Mouse (Mus musculus) forebrain, embryonic 15.5 days (tissue): Measurements from ENCODE around the gene Tex2. TPM values are rescaled to one million over a fixed set of nuclear protein-coding genes. Genes with fewer than 3 reads are reported as not detected.
"Not testable (repeated sequence)": the region's sequence is repeated elsewhere in the genome, so short reads cannot be mapped to it uniquely, and the experiment has no call there.

Source experiments
- ATAC-seq: fragments of 200-750 bp; cut with Nextera tagmentation; replicated peaks from 2 replicates; pipeline ENCODE4 v1.8.0; 2017; ENCODE audit warnings: mild to moderate bottlenecking, moderate TSS enrichment, moderate library complexity
- H3K27ac ChIP-seq: fragments of 300-500 bp; sonication (generic); replicated peaks from 2 replicates; pipeline ENCODE4 v1.5.1; 2015; ENCODE audit warnings: mild to moderate bottlenecking, inconsistent platforms
- H3K27me3 ChIP-seq: fragments of 300-500 bp; sonication (generic); 2 replicates; pipeline ENCODE4 v1.6.1; 2015; ENCODE audit warnings: inconsistent platforms
- H3K36me3 ChIP-seq: fragments of 300-500 bp; sonication (generic); 2 replicates; pipeline ENCODE4 v1.6.1; 2015; ENCODE audit warnings: mild to moderate bottlenecking, inconsistent platforms
- H3K4me1 ChIP-seq: fragments of 300-500 bp; sonication (generic); 2 replicates; pipeline ENCODE4 v1.6.1; 2015; ENCODE audit warnings: inconsistent platforms
- H3K4me2 ChIP-seq: fragments of 300-500 bp; sonication (generic); replicated peaks from 2 replicates; pipeline ENCODE4 v1.6.1; 2015; ENCODE audit warnings: mild to moderate bottlenecking, inconsistent platforms
- H3K4me3 ChIP-seq: fragments of 300-500 bp; sonication (generic); 2 replicates; pipeline ENCODE4 v1.5.1; 2015; ENCODE audit warnings: mild to moderate bottlenecking, inconsistent platforms
- H3K9ac ChIP-seq: fragments of 300-500 bp; sonication (generic); replicated peaks from 2 replicates; pipeline ENCODE4 v1.6.1; 2015; ENCODE audit warnings: mild to moderate bottlenecking, inconsistent platforms
- H3K9me3 ChIP-seq: fragments of 300-500 bp; sonication (generic); 2 replicates; pipeline ENCODE4 v1.6.1; 2016; ENCODE audit warnings: inconsistent platforms
- WGBS: fragments of 180-500 bp; shearing (Covaris S2); methylation state at CpG from one replicate; pipeline ENCODE4 v1.1.7; 2015; ENCODE audit warnings: mixed read lengths; 5-methylcytosine and 5-hydroxymethylcytosine counted together
- polyA plus RNA-seq: library from polyadenylated mRNA; unstranded; fragments of >200 nt; fragmentation: Nextera tagmentation; extraction: Ambion mirVana; gene quantifications from 2 replicates; pipeline ENCODE4 v1.2.1, GENCODE M21; 2015

Tex2 gene
- polyA plus RNA-seq, 1 experiment from 2014 or later: 15.2 TPM

DNA sequence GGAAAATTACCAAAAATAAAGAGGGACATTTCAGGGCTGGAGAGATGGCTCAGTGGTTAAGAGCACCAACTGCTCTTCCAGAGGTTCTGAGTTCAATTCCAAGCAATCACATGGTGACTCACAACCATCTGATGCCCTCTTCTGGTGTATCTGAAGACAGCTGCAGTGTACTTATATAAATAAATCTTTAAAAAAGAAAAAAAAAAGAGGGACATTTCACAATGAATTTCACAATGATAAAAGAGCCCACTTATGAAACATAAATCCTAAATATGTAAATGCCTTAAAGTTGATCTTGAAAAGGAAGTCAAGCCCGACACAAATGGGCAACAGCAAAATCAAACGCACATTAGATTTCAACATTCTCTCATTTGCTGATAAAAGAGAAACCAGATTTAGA lies 115.3 kb downstream of the Tex2 start:
- Histone ChIP-seq H3K36me3 (no peaks in the 10 kb centered on the region), H3K4me3 (no peak overlapping the region), H3K9me3 (no peaks in the 10 kb centered on the region), H3K9ac (no peak overlapping the region), H3K27me3 (no peaks in the 10 kb centered on the region), H3K4me2 (no peak overlapping the region), H3K4me1 (peaks cover 15% of the 10 kb centered on the region), H3K27ac (no peak overlapping the region)
- WGBS: 98% methylated on average over 2 of the region's 2 CpGs
- no peak for ATAC-seq

DNA sequence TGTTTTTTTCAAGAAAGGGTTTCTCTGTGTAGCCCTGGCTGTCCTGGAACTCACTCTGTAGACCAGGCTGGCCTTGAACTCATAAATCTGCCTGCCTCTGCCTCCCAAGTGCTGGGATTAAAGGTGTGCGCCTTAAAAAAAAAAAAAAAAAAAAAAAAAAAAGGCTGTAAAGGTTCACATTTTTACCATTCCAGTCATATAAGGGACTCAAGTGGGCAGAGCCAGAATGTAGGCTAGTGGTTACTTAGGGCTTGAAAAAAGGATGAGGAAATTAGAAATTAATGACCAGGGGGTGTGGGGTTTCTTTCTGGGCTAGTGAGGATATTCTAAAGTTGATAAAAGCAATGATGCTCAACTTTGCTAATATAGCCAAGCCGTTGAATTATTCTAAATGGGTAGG lies 116.2 kb downstream of the Tex2 start:
- WGBS: 95% methylated on average over 2 of the region's 2 CpGs
- H3K4me2 ChIP-seq, H3K9me3 ChIP-seq, ATAC-seq, H3K27me3 ChIP-seq, H3K4me3 ChIP-seq, H3K27ac ChIP-seq, H3K36me3 ChIP-seq, H3K9ac ChIP-seq: not testable (repeated sequence)
- peaks cover 11% of the 10 kb centered on the region for H3K4me1 ChIP-seq

DNA sequence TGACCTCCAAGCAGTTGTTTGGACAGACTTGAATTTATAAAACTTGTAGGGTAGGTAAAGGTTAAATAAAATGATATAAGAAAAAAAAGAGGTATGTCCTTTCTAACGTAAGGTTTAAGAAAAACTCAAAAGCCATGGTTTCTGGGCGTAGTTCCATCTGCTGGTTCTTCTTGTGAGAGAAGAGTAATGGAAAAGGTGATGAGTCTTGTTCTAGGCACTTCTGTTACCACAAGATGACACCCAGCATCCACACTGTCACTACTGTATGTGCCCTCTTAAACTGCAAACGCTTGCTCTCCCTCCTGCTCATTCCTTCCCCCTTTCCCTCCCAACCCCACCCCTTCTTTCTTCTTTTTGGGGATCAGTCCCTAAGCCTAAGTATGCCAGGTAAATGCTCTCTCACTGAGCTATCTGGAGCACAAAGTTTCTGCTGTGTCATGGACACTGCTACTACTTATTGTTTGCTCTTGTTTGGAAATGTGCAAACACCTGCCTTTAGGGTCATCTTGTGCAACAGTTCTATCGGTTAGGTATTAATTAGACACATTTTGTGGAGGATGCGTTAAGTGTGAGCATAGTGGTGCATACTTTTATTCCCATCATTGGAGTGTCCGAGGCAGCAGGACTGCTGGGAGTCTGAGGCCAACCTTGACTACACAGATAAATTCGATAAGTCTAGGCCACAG lies 120.1 kb downstream of the Tex2 start:
- no peaks in the 10 kb centered on the region for H3K27me3 ChIP-seq
- WGBS: 79% methylated on average over 7 of the region's 7 CpGs
- H3K4me1 ChIP-seq: no peaks in the 10 kb centered on the region
- no peaks in the 10 kb centered on the region for H3K9me3 ChIP-seq
- H3K27ac ChIP-seq: no peak overlapping the region
- H3K4me2 ChIP-seq: no peak overlapping the region
- H3K9ac ChIP-seq: no peak overlapping the region
- no peaks in the 10 kb centered on the region for H3K36me3 ChIP-seq
- ATAC-seq: no peak
- H3K4me3 ChIP-seq: no peak overlapping the region

DNA sequence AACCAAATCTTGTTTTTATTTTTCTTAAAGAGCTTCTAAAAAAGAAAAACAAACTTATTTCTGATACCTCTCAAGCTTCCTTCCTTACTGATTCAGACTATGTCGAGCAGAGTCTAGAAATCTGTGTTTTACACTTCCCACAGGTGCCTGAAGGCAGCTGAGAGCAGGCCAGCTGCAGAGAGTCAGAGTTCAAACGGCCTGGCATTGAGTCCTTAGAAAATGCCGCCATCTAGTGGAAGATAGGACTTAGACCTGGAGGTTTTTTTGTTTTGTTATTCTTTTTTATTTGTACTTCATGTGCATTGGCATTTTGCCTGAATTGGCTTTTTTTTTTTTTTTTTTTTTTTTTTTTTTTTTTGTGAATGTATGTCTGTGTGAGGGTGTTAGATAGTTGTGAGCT lies 121.8 kb downstream of the Tex2 start:
- Histone ChIP-seq H3K4me2 (no peak overlapping the region), H3K4me3 (no peak overlapping the region), H3K9ac (no peak overlapping the region), H3K36me3 (no peaks in the 10 kb centered on the region), H3K27me3 (no peaks in the 10 kb centered on the region), H3K9me3 (no peaks in the 10 kb centered on the region), H3K4me1 (peaks cover 7% of the 10 kb centered on the region), H3K27ac (no peak overlapping the region)
- ATAC-seq: no peak
- WGBS: under 1% methylated on average over 3 of the region's 3 CpGs

DNA sequence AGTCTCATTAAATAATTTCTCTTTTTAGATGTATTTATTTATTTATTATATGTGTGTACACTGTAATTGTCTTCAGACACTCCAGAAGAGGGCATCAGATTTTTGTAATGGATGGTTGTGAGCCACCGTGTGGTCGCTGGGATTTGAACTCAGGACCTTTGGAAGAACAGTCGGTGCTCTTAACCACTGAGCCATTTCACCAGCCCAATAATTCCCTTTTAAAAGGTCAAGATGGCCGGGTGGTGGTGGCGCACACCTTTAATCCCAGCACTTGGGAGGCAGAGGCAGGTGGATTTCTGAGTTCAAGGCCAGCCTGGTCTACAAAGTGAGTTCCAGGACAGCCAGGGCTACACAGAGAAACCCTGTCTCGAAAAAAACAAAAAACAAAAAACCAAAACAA lies 122.6 kb downstream of the Tex2 start:
- H3K36me3 ChIP-seq, H3K9ac ChIP-seq, ATAC-seq, H3K27me3 ChIP-seq, H3K27ac ChIP-seq, H3K9me3 ChIP-seq, H3K4me3 ChIP-seq, H3K4me2 ChIP-seq: not testable (repeated sequence)
- peaks cover 13% of the 10 kb centered on the region for H3K4me1 ChIP-seq
- 85% methylated on average over 6 of the region's 6 CpGs for WGBS

DNA sequence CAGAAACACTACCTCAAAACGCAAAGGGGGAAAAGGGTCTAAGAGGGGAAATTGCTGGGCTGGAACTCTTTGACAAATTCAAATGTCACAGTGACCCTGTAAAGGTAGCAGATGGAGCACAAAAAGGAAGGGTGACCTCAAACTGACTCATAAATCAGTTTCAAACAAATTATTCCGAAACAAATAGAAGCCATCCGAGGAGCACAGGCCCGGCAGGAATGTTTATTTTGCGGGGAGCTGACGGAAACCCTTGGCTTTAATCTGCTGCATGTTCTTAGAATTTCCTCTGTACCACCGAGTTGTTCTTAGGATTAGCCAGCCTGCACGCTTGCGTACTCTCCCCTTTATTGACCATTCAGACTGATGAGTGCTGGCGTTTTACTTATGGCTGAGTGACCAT lies 123.2 kb downstream of the Tex2 start:
- H3K9ac ChIP-seq: no peak overlapping the region
- no peak for ATAC-seq
- H3K36me3 ChIP-seq: no peaks in the 10 kb centered on the region
- H3K4me2 ChIP-seq: no peak overlapping the region
- H3K9me3 ChIP-seq: no peaks in the 10 kb centered on the region
- H3K4me3 ChIP-seq: no peak overlapping the region
- H3K27me3 ChIP-seq: no peaks in the 10 kb centered on the region
- peaks cover 13% of the 10 kb centered on the region for H3K4me1 ChIP-seq
- no peak overlapping the region for H3K27ac ChIP-seq
- WGBS: 60% methylated on average over 10 of the region's 10 CpGs

DNA sequence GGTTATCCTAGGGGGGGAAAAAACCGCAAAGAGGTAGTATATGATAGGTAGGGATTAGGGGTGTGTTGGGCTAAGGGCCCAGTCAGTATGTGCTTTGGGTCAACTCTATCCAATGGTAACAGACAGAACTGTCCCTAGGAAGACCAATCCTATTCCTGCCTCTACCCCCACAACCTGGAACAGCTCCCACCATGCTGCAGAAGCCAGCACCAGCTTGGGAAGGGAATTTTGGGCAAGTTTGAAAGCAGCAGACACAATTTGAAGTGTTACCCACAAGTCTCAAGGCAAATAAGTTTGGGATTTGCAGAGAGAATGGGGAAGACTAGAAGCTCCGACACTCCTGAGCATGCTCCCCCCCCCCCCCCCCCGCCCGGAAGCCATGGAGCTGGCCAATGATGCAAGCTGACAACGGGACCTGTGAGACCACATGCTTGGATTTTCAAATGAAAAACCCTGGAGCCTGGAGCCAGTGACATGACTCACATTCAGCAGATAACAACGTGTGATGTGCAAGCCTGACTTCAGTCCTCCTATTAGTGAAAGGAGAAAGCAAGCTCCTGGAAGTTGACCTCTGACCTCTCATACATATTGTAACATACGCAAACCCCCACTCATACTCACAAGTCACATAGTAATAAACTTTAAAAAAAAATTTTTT lies 124.1 kb downstream of the Tex2 start:
- peaks cover 13% of the 10 kb centered on the region for H3K4me1 ChIP-seq
- no peak overlapping the region for H3K9ac ChIP-seq
- no peaks in the 10 kb centered on the region for H3K9me3 ChIP-seq
- H3K4me3 ChIP-seq: no peak overlapping the region
- H3K27ac ChIP-seq: no peak overlapping the region
- no peak for ATAC-seq
- H3K36me3 ChIP-seq: no peaks in the 10 kb centered on the region
- 60% methylated on average over 7 of the region's 7 CpGs for WGBS
- H3K27me3 ChIP-seq: no peaks in the 10 kb centered on the region
- H3K4me2 ChIP-seq: no peak overlapping the region

DNA sequence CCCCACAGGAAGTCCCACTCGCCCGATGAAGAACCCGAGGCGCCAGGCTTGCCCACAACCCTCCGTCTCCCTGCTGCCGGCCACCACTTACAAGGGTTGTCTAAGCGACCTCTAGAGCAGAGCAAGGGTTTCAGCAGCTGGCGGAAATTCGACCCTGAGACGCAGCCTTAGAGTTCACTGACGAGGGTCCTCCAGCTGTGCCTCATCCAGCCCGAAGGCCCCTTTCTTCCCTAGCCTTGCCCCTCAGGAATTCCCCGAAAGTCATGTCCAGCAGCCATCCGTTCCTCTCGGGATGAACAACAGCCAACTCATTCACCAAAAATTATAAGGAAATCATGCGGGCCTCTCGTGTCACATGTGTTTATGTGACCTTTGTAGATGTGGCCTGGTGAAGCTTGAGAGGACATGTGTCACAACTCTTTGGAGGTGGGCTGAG lies 125.1 kb downstream of the Tex2 start:
- no peaks in the 10 kb centered on the region for H3K27me3 ChIP-seq
- no peaks in the 10 kb centered on the region for H3K36me3 ChIP-seq
- peak overlapping the region; percentile 93 for H3K4me2 ChIP-seq
- H3K4me1 ChIP-seq: peaks cover 13% of the 10 kb centered on the region
- ATAC-seq: peak; percentile 44
- peak overlapping the region; percentile 100 for H3K4me3 ChIP-seq
- H3K9me3 ChIP-seq: no peaks in the 10 kb centered on the region
- 15% methylated on average over 17 of the region's 17 CpGs for WGBS
- no peak overlapping the region for H3K27ac ChIP-seq
- no peak overlapping the region for H3K9ac ChIP-seq

DNA sequence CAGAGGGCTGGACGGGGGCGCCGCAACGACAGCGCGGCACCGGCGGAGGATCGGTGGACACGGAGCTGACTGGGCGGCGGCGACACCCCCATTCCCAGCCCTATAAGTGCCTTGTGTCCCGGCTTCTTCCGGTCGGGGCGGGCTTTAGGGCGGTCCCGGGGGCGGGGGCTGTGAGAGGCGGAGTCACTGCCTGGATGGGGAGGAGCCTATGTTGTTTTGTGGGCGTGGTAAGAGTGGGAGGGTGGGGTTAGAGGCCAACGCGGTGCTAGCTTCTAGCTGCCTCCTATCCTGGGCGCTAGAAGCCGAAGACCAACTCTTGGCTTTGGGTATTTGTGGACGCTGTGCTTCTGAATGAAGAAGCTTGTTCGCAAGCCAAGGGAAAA lies 125.5 kb downstream of the Tex2 start, which contains the start of gene Ern1:
Gene Ern1 (minus strand): TSS at position 120 of the 383 bp plus-strand sequence.
- Histone ChIP-seq H3K4me1 (peaks cover 13% of the 10 kb centered on the region), H3K9me3 (no peaks in the 10 kb centered on the region), H3K27me3 (no peaks in the 10 kb centered on the region), H3K27ac (peak within 1 kb of the TSS; percentile 80), H3K4me3 (peak within 1 kb of the TSS; percentile 100), H3K36me3 (no peaks in the 10 kb centered on the region), H3K4me2 (peak within 1 kb of the TSS; percentile 93), H3K9ac (peak within 1 kb of the TSS; percentile 91)
- WGBS: under 1% methylated on average over 28 of the region's 28 CpGs
- peak; percentile 97 for ATAC-seq

DNA sequence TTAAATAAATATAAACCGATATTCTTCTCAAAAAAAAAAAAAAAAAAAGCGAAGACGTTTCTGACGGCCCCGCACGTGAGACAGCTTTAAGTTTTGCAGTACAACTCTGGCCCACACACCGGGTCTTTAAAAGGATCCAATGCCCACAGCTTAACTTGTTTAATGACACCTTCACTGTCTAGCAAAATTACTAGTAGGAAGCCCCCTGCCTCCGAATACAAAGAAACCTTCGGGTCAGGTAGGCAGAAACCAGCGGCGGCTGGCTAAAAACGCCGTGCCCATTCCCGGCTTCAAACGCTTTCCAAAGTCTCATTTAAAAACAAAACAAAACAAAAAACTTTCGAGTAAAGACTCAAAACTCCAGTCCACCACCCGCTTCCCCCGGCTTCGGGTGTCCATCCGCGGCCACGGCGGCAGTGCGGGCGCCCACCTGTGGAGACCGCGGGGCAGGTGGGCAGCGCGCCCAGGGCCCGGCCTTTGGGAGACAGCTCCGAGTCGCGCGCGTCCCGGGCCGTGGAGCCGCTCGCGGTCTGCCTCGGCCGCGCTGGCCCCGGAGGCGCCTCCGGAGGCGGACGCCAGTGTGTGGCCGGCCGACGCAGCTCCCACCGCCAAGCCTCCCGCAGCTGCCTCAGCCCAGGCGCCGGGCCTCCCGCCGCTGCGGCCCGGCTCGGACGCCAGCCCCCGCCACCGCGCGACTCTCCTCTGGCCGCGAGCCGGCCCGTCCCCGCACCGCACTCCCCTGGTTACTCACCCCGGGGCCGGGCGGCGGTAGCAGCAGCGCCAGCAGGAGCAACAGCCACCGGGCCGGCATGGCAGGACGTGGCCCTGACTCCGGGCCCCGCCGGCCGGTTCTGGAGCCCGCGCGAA lies 126.1 kb downstream of the Tex2 start:
- peaks cover 13% of the 10 kb centered on the region for H3K4me1 ChIP-seq
- peak; percentile 91 for ATAC-seq
- H3K36me3 ChIP-seq: no peaks in the 10 kb centered on the region
- H3K9me3 ChIP-seq: no peaks in the 10 kb centered on the region
- WGBS: under 1% methylated on average over 85 of the region's 86 CpGs
- H3K27me3 ChIP-seq: no peaks in the 10 kb centered on the region
- peak overlapping the region; percentile 93 for H3K4me2 ChIP-seq
- H3K9ac ChIP-seq: peak overlapping the region; percentile 91
- H3K27ac ChIP-seq: peak overlapping the region; percentile 80
- peak overlapping the region; percentile 100 for H3K4me3 ChIP-seq

DNA sequence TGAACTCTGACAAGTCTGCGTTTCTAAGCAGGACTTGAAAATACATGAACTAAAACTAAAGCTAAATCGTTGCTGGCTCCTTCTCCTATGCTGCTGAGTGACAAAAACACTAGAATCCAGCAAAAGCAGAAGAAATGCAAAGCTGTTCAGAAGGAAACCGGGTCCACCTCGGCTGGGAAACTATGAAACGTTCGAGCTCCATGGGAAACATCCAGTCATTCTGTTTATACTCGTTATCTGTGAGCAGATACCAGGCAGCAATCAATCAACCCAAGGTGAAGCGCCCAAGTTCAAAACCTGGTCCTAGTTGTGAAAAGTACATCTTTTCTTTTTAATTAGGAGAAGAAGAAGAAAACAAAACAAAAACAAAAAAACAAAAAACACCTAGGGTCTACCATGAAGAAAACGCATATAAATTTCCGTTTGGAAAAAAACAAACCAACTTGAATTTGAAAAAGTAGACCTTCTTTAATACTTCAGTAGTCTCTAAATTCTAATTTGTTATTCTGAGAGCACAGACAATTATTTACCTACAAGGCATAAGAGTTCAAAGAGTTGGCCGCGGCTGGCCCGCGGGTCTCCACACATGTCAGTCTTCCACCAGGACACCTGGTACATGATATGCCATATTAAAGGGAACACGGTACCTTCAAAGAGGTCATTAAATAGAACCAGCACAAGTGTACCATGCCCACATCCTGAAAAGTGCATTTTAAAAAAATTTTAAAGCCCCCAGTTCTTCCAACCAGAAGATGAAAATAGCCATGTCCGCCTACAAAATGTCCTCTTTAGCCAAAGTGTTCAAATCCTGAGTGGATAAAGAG lies 127.0 kb downstream of the Tex2 start:
- Histone ChIP-seq H3K4me2 (peak overlapping the region; percentile 93), H3K9ac (peak overlapping the region; percentile 91), H3K27me3 (no peaks in the 10 kb centered on the region), H3K27ac (no peak overlapping the region), H3K4me3 (peak overlapping the region; percentile 100), H3K4me1 (peaks cover 13% of the 10 kb centered on the region), H3K9me3 (no peaks in the 10 kb centered on the region), H3K36me3 (no peaks in the 10 kb centered on the region)
- WGBS: 46% methylated on average over 16 of the region's 16 CpGs
- ATAC-seq: no peak
